Mouse (Mus musculus): Measurements from ENCODE around the gene Gm10128.
A peak's percentile ranks its signal among the peaks of the same experiment; 100 is the strongest.
"Not testable (repeated sequence)": the region's sequence is repeated elsewhere in the genome, so short reads cannot be mapped to it uniquely, and the experiment has no call there.

Gene Gm10128

GRCm38 (mm10) chr14:7643872-7644271 lies at the start of gene Gm10128:
TSS of gene Gm10128 (minus strand) at chr14:7643972.
- not testable (repeated sequence) for DNase-seq

GRCm38 (mm10) chr14:7681170-7681569 lies 37.4 kb upstream of the Gm10128 start:
- not testable (repeated sequence) for DNase-seq

- not testable (repeated sequence) for DNase-seq
These were observed 18.7 kb upstream of the Gm10128 start for GRCm38 (mm10) chr14:7662491-7662890.

- DNase-seq = peak in 1 of 2 experiments; percentile 1
These were observed 14.6 kb upstream of the Gm10128 start for GRCm38 (mm10) chr14:7658101-7659074.

GRCm38 (mm10) chr14:7657456-7657855 lies 13.7 kb upstream of the Gm10128 start:
- not testable (repeated sequence) for DNase-seq

GRCm38 (mm10) chr14:7595492-7595891 lies 48.3 kb downstream of the Gm10128 start, which contains the start of gene Gm10338:
TSS of gene Gm10338 (minus strand) at chr14:7595592.
- DNase-seq = not testable (repeated sequence)

Data from thymus, adult 18-20 months (tissue).